Mouse (Mus musculus) heart, postnatal 36 days (tissue): ENCODE measurements around the gene Ptch1. TPM values are rescaled to one million over a fixed set of nuclear protein-coding genes. Genes with fewer than 3 reads are reported as not detected.

Source experiments
- DNase-seq, 2 experiments: peaks; one replicate each; pipeline ENCODE4 v3.0.0; 2021 to 2022
- intact Hi-C: fragments of 180-260 bp; cut with DNase I; formaldehyde crosslinking; loops from one replicate; pipeline ENCODE4 v1.15.1; 2025
- total RNA-seq, 2 experiments: library from RNA; stranded (reverse); gene quantifications; 2 replicates each; pipeline ENCODE4 v1.2.3; 2021

The Ptch1 gene
- total RNA-seq: 10 to 100 TPM; 17.5 to 18.5 TPM

DNA sequence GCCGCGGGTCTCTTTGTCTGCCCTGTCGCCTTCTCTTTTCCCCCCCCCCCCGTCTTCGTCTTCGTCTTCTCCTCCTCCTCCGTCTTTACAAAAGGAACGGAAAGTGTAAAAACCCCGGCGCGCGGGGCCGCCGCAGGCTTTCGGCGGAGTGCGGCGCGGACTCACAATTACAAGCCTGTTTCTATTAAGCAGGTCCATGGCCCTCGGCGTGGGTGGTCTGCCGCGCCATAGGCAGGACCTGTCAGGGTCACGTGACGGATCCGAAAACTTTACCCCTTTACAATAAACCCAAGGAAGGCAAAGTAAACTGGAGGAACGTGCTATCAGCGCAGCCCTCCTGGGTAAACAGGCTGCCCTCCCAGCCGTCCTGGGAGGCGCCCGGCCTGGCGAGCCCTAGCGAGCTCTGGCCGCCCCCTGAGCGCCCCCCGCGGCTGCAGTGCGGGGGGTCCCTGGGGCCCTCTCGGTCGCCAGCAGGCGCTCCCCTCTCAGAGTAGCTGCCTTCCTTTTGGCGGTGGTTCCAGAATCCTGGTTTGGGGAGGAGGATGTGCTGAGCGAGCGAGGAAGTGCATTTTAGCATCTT lies at the start of gene Ptch1:
Gene Ptch1, minus strand, starts transcription at position 343 of the 580 bp plus-strand sequence.
- intact Hi-C loops: no loop called here
- DNase-seq: peak; percentile 26 to 49

DNA sequence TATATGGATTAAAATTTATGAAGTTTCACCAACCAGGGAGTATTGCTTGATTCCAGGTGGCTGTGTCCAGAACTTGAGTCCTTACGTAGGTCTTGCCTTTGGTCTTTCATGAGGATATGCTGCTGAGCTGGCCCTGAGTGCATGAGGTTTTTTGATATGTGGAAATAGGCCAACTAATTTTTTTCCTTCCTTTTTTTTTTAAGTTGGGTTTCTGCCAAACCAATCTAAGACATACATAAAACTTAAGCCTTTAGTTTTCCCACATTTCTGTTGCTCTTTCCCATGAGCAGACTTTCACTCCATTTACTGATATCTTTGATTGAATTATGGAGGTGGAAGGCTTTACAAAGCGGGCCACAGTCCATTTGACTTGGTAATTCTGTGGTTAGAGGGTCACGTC lies 47.9 kb upstream of the Ptch1 start:
- intact Hi-C loops: no loop called here
- no peak for DNase-seq

DNA sequence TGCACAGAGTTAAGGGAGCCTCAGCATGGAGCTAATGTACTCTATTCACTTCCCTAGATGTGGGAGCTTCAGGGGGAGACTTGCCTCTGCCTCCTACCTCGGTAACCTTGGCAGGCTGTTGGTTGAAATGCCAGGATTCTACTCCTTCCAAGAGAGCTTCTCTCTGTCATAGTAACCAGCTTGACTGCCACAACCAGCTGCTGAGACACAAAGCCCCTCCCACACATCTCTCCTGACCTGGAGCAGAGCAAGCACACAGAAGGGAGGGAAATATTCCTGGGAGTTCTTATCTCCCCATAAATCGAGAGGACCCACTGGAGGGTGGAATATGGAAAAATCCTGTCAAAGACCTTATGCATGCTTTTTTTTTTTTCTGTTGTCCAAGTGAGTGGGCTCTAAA lies 39.8 kb upstream of the Ptch1 start:
- intact Hi-C loops: no loop called here
- no peak for DNase-seq

- DNase-seq: no peak
- intact Hi-C loops: no loop called here
These were observed 36.3 kb upstream of the Ptch1 start for GRCm38 (mm10) chr13:63609734-63610133.

GRCm38 (mm10) chr13:63597593-63597992 lies 24.2 kb upstream of the Ptch1 start:
- DNase-seq: no peak
- intact Hi-C loops: no loop called here

GRCm38 (mm10) chr13:63595869-63596268 lies 22.5 kb upstream of the Ptch1 start:
- intact Hi-C loops: no loop called here
- no peak for DNase-seq

DNA sequence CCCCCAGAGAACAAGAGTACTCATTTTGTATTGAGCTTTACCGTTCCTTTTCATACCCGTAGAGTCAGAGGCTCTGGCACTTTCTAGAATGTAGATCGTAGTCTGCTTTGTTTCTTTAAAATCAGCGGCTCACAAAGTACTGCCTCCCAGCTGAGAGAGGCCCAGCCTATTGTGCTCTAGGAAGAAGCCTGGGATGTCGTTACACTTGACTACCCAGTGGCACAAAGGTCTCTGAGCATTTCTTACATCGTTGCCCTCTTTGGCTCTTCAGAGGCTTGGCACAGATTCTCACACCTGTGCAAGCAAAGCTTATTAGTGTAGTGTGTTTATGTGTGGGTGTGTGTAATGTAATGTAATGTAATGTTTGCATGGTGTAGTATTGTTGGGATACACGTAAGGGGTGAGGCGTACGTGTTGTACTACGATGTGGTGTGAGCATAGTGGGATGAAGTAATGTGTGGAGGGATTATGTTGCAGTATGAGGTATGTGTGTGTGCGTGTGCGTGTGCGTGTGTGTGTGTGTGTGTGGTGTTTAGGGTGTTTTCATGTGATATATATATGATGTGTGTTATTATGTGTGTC lies 20.2 kb upstream of the Ptch1 start:
- intact Hi-C loops: no loop called here
- DNase-seq: no peak

GRCm38 (mm10) chr13:63592755-63593154 lies 19.4 kb upstream of the Ptch1 start:
- intact Hi-C loops: no loop called here
- DNase-seq: no peak

DNA sequence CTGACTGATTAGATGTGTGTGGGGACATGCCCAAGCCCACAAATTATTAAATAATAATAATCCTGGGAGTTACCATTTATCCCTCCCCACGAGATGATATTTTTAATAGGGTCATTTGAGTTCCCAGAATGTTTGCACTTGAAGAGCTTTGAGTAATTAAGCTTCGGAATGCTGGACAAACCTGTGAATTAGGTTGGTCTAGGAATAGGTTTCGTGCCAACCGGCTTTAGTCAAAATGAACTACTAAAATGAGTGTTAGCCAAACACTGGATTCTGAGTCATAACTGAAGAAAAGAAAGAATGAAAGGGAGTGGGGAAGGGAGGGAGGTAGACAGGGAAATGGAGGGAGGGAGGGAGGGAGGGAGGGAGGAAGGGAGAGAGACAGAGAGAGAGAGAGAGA lies 1.2 kb upstream of the Ptch1 start:
- DNase-seq: no peak
- intact Hi-C loops: loop anchor here (2.0 kb wide), 1 partner anchor 66 kb away; no protein-coding TSS in a partner anchor

DNA sequence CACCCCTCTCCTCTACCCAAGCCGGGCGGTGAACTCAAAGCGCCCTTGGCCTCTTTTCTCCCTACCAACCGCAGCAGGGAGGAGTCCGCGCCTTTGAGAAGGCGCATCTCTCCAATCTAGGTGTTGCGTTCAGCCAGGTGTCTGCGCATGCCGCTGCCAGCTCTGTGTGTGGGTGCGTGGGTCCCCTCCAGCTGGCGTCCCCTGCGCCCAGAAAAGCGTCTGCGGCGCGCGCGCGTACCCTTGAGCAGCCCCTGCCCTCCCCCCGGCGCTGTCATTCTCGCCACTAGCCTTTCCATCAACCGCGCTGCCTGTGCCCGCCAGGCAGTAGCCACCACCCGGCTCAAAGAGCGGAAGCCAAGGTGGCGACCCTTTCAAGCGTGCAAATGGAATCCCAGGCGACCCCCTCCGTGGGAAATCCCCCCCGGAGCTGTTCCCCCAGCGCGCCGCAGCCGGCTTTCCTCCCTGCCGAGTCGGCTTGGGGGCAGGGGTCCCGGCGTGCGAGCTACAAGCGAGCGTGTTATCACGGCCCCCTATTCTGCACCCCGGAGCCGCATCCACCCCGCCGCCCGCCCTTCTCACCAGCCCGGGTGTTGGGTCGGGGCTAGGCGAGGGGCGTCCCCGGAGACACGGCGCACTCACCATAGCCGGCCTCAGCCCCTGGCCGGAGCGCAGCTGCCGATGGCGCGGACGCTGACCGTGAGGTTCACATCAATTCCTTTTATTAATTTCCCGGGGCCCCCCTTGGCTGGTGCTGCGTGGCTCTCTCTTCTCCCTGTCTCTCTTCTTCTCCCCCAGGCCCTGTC lies 744 bp downstream of the Ptch1 start:
- intact Hi-C loops: no loop called here
- peak; percentile 27 to 30 for DNase-seq

DNA sequence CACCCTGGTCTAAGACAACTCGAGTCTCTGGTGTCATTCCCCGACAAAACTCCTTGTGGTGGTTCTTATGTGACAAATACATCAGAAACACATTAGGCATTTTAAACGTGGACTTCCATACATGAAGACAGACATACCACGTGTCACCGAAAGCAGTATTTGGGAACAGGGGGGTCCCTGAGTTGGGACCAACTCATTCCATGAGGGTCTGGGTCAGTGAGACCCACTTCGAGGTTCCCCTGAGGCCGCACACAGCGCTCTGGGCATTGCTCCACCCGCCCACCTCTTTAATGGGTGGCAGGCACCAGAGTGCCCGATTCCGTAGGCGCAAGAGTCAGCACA lies 1.3 kb downstream of the Ptch1 start:
- intact Hi-C loops: no loop called here
- DNase-seq: no peak

DNA sequence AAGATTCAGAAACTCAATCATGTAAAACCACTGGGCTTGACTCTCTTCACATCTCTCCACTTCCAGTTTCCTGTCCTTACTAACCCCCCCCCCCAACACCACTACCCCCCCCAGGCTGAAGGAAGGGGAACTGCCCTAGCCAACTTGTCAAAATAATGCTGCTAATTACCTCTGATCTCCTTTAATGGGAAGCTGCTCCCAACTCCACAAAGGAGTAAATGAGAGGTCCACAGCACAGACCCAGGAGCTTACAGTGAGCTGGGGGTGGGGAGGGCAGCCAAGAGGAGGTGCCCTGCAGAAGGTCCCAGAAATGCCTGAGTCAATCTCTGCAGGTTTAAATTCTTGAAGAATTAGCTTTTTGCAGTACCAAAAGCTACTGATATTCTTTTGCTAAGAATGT lies 2.9 kb downstream of the Ptch1 start:
- intact Hi-C loops: no loop called here
- no peak for DNase-seq

DNA sequence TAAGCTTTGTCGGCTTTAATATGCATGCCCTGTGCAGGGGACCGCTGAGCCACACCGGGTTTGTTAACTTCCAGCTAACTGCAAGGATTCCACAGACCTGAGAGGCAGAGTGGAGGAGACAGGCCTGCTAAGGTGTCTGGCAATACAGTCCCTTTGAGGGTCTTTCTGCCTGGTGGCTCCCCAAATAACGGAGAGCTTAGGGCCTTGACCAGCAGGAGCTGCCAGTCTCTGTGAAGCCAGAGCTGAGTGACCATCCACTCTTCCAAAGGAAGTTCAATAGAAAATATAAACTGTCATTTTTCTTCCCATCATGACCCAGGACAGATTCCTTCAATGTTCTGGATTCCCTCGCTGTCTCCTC lies 4.0 kb downstream of the Ptch1 start:
- DNase-seq: no peak
- intact Hi-C loops: loop anchor here (5.0 to 10.0 kb wide), 5 partner anchors 128 to 585 kb away; partner anchors contain the start of gene Zfp367

GRCm38 (mm10) chr13:63568741-63569395 lies 4.5 kb downstream of the Ptch1 start:
- no peak for DNase-seq
- intact Hi-C loops: loop anchor here (5.0 to 10.0 kb wide), 5 partner anchors 128 to 586 kb away; partner anchors contain the start of gene Zfp367

DNA sequence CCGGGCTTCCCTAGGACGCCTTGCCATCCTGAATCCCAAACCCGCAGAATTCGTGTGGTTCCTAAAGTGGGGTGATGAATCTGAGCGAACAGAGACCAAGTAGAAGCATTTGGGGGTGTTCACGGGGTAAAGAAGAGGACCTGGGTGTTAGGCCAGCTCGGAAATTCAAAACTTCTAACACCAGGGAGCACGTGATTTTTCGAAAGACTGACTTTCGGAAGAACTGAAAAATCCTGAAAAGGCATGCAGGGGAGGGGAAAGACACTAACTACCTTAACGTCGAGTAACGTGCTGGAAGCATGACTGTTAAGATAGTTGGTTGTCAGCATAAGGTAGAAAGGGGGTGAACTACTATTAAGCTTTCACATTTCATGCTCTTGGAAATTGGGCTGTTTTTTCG lies 5.1 kb downstream of the Ptch1 start:
- no peak for DNase-seq
- intact Hi-C loops: loop anchor here (5.0 to 10.0 kb wide), 5 partner anchors 129 to 586 kb away; partner anchors contain the start of gene Zfp367

DNA sequence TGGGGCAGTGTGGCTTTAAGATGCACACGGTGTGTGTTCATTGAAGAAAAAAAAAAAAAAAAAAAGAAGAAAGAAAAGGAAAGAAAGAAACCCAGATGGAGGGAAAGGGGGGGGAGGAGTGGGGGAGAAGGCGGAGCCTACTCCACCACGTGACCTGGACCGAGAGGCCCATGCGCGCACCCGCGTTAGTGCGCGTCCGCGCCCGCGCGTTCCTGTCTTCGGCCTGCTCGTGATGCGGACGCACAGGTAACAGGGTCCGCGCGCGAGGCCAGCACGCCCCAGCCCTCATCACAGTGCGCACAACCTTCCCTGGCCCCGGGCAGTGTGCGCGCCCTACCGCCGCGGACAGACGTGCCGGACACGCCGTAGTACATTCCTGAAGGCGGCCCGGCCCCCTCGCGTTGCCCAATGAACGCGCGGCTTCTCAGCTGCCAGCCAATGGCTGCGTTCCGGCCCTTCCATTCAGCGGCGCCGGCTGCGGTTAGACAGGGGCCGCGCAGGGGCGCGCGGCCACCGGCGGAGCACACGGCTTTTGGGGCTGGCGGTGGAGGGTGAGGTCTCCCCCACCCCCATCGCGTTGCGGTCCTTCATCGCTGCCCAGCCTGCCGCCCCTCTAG lies 5.6 kb downstream of the Ptch1 start:
- DNase-seq: peak; percentile 91 to 96
- intact Hi-C loops: loop anchor here (2.0 to 10.0 kb wide), 6 partner anchors 75 to 587 kb away; partner anchors contain the start of gene Zfp367

DNA sequence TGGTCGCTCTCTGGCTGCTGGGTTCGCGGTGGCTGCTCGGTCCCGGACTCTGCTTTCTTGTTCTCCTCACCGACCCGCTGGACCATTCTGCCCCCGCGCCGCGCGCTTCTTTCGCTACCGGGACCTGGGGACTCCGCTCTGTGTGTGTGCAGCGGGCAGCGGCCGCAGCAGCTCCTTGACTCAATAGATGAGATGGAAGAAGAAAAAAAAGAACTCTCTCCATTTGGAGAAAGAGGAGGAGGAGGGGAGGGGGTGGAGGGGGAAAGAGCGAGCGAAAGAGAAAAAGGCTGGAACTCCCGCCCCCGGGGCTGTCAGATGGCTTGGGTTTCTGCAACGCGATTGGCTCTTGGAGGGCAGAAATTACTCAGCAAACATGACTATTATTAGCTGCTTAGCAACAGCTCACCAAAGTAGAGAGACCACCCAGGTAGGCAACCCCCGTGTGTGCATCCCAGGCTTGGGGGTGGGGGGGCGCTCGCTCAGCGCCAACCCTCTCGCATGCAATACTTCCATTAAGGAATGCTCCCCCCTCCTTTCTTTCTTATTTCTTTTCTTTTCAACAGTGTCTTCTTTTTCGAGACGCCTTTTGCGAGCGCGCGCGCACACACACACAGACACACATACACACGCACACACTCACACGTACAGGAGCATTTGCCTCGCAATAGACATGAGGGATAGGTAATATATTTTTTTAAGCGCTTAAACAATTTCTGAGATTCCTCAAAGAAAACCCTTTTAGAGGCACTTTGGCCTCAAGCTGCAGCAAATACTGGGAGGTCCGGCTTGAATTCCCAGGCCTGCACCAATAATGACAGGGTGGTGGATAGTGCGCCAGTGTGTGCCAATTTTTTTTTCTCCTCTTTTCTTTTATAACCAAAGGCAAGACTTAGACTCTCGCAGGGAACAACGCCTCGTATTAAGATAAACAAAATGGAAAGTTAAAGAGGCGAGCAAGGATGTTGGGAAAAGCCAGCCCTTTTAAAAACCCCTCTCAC lies 7.1 kb downstream of the Ptch1 start:
- intact Hi-C loops: loop anchor here (2.0 to 10.0 kb wide), 6 partner anchors 76 to 588 kb away; partner anchors contain the start of gene Zfp367
- peak; percentile 74 to 81 for DNase-seq

- intact Hi-C loops: loop anchor here (2.0 to 10.0 kb wide), 6 partner anchors 77 to 589 kb away; partner anchors contain the start of gene Zfp367
- peak in 1 of 2 experiments; percentile 52 for DNase-seq
These were observed 7.9 kb downstream of the Ptch1 start for GRCm38 (mm10) chr13:63565320-63566017.
